Mouse (Mus musculus): ENCODE data around the gene Os9. TPM values are rescaled to one million over a fixed set of nuclear protein-coding genes. Genes with fewer than 3 reads are reported as not detected.

Os9 gene
- polyA plus RNA-seq, 1 experiment from 2014 or later = 110 TPM

- Histone ChIP-seq H3K36me3 (ENCODE audit: insufficient read depth, low read length) (0 out of 2 replicates have a peak, but pooled peaks cover 6% of the 10 kb centered on the region), H3K4me3 (ENCODE audit: low read length) (peak overlapping the region; percentile 22), H3K4me2 (replicated peaks; ENCODE audit: low read depth, low read length) (peak overlapping the region; percentile 34), H3K27me3 (ENCODE audit: insufficient read depth, low read length) (peaks cover 59% of the 10 kb centered on the region), H3K9me3 (ENCODE audit: low read length) (no peaks in the 10 kb centered on the region), H3K4me1 (ENCODE audit: insufficient read depth, low read length) (peaks cover 17% of the 10 kb centered on the region), H3K27ac (ENCODE audit: low read length) (no peak overlapping the region), H3K9ac (replicated peaks; ENCODE audit: low read length) (no peak overlapping the region)
- ATAC-seq (ENCODE audit: low FRiP score, low TSS enrichment) = peak; percentile 28
- WGBS = 5% methylated on average over 57 of the region's 57 CpGs
Observed at GRCm38 (mm10) chr10:127090560-127091411, 30.1 kb downstream of the Os9 start.

- Histone ChIP-seq H3K27me3 (ENCODE audit: insufficient read depth, low read length) (peaks cover 73% of the 10 kb centered on the region), H3K4me2 (replicated peaks; ENCODE audit: low read depth, low read length) (no peak overlapping the region), H3K4me1 (ENCODE audit: insufficient read depth, low read length) (peaks cover 12% of the 10 kb centered on the region), H3K4me3 (ENCODE audit: low read length) (no peak overlapping the region), H3K9ac (replicated peaks; ENCODE audit: low read length) (no peak overlapping the region), H3K27ac (ENCODE audit: low read length) (no peak overlapping the region), H3K9me3 (ENCODE audit: low read length) (no peaks in the 10 kb centered on the region), H3K36me3 (ENCODE audit: insufficient read depth, low read length) (no peaks in the 10 kb centered on the region)
- WGBS = 69% methylated on average over 6 of the region's 6 CpGs
- no peak for ATAC-seq (ENCODE audit: low FRiP score, low TSS enrichment)
Observed at GRCm38 (mm10) chr10:127085633-127086032, 35.3 kb downstream of the Os9 start.

DNA sequence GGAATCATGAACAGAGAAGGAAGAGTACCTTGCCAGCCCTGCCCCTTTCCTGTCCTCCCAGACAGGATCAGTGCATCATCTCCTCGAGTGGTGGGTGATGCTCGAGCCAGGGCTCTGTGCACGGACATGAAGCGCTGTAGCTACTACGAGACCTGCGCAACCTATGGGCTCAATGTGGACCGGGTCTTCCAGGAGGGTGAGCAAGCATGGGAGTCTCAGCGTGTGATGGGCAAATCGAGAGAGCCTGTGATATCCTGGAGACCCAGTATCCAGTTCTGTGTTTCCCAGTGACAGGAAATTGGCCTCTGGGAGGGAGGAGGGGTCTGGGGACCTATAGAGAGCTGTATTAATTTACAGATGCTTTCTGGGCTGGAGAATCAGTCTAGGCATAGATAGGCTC, 35.9 kb downstream of the Os9 start:
- H3K4me3 ChIP-seq (ENCODE audit: low read length) = no peak overlapping the region
- no peak overlapping the region for H3K4me2 ChIP-seq (replicated peaks; ENCODE audit: low read depth, low read length)
- peaks cover 73% of the 10 kb centered on the region for H3K27me3 ChIP-seq (ENCODE audit: insufficient read depth, low read length)
- H3K27ac ChIP-seq (ENCODE audit: low read length) = no peak overlapping the region
- no peak overlapping the region for H3K9ac ChIP-seq (replicated peaks; ENCODE audit: low read length)
- 77% methylated on average over 9 of the region's 9 CpGs for WGBS
- H3K36me3 ChIP-seq (ENCODE audit: insufficient read depth, low read length) = no peaks in the 10 kb centered on the region
- peaks cover 13% of the 10 kb centered on the region for H3K4me1 ChIP-seq (ENCODE audit: insufficient read depth, low read length)
- no peaks in the 10 kb centered on the region for H3K9me3 ChIP-seq (ENCODE audit: low read length)
- ATAC-seq (ENCODE audit: low FRiP score, low TSS enrichment) = no peak

- Histone ChIP-seq H3K27ac (ENCODE audit: low read length) (no peak overlapping the region), H3K36me3 (ENCODE audit: insufficient read depth, low read length) (no peaks in the 10 kb centered on the region), H3K9ac (replicated peaks; ENCODE audit: low read length) (no peak overlapping the region), H3K4me2 (replicated peaks; ENCODE audit: low read depth, low read length) (no peak overlapping the region), H3K27me3 (ENCODE audit: insufficient read depth, low read length) (peaks cover 73% of the 10 kb centered on the region), H3K4me1 (ENCODE audit: insufficient read depth, low read length) (peaks cover 25% of the 10 kb centered on the region), H3K4me3 (ENCODE audit: low read length) (no peak overlapping the region), H3K9me3 (ENCODE audit: low read length) (no peaks in the 10 kb centered on the region)
- 34% methylated on average over 5 of the region's 5 CpGs for WGBS
- no peak for ATAC-seq (ENCODE audit: low FRiP score, low TSS enrichment)
Observed at GRCm38 (mm10) chr10:127083915-127084306, 37.0 kb downstream of the Os9 start.

GRCm38 (mm10) chr10:127083292-127083914, 37.5 kb downstream of the Os9 start:
- Histone ChIP-seq H3K36me3 (ENCODE audit: insufficient read depth, low read length) (no peaks in the 10 kb centered on the region), H3K9ac (replicated peaks; ENCODE audit: low read length) (no peak overlapping the region), H3K9me3 (ENCODE audit: low read length) (no peaks in the 10 kb centered on the region), H3K4me3 (ENCODE audit: low read length) (no peak overlapping the region), H3K4me2 (replicated peaks; ENCODE audit: low read depth, low read length) (no peak overlapping the region), H3K4me1 (ENCODE audit: insufficient read depth, low read length) (peaks cover 26% of the 10 kb centered on the region), H3K27me3 (ENCODE audit: insufficient read depth, low read length) (peaks cover 76% of the 10 kb centered on the region), H3K27ac (ENCODE audit: low read length) (no peak overlapping the region)
- ATAC-seq (ENCODE audit: low FRiP score, low TSS enrichment) = no peak
- 23% methylated on average over 8 of the region's 8 CpGs for whole genome bisulfite sequencing

DNA sequence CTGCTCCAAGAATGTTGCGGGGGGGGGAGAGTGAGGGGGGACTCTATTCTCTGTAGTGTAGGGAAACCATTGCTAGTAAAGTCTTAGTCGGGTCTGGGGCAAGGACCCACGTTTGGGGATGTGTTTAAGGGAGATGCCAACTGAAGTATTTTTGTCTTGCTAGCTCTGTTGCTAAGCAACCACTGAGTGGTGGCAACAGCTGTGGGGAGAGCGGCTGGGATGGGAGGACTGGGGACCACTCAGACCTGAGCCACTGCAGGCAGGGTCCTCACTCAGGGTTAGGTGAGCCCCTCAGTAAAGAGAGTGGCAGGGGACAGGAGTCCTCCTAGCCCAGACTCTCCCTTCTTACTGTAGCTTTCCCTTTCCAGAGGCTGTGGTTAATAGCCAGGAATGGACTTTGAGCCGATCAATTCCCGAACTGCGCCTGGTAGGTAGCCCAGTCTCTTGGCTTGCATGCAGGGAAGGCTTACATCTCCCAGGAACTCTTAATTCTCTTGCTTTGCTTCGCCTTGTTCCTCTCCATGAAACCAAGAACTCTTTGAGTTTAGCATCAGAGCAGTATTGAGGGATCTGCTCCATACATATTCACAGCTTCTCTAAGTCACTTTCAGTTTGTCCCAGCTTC, 38.8 kb downstream of the Os9 start:
- Histone ChIP-seq H3K4me1 (ENCODE audit: insufficient read depth, low read length) (peaks cover 28% of the 10 kb centered on the region), H3K9ac (replicated peaks; ENCODE audit: low read length) (no peak overlapping the region), H3K9me3 (ENCODE audit: low read length) (no peaks in the 10 kb centered on the region), H3K4me2 (replicated peaks; ENCODE audit: low read depth, low read length) (peak overlapping the region; percentile 42; the same call in 1 of the 2 replicates), H3K36me3 (ENCODE audit: insufficient read depth, low read length) (no peaks in the 10 kb centered on the region), H3K27ac (ENCODE audit: low read length) (no peak overlapping the region), H3K27me3 (ENCODE audit: insufficient read depth, low read length) (peaks cover 83% of the 10 kb centered on the region), H3K4me3 (ENCODE audit: low read length) (0 out of 2 replicates have a peak overlapping the region, but pooled peaks have one; percentile 27)
- no peak for ATAC-seq (ENCODE audit: low FRiP score, low TSS enrichment)
- WGBS = 32% methylated on average over 8 of the region's 8 CpGs

GRCm38 (mm10) chr10:127080901-127081780, 39.8 kb downstream of the Os9 start:
- peaks cover 90% of the 10 kb centered on the region for H3K27me3 ChIP-seq (ENCODE audit: insufficient read depth, low read length)
- WGBS = 4% methylated on average over 48 of the region's 48 CpGs
- peak overlapping the region; percentile 42 for H3K4me2 ChIP-seq (replicated peaks; ENCODE audit: low read depth, low read length)
- H3K4me1 ChIP-seq (ENCODE audit: insufficient read depth, low read length) = peaks cover 28% of the 10 kb centered on the region
- H3K4me3 ChIP-seq (ENCODE audit: low read length) = peak overlapping the region; percentile 27
- H3K36me3 ChIP-seq (ENCODE audit: insufficient read depth, low read length) = no peaks in the 10 kb centered on the region
- no peak overlapping the region for H3K27ac ChIP-seq (ENCODE audit: low read length)
- ATAC-seq (ENCODE audit: low FRiP score, low TSS enrichment) = no peak
- no peaks in the 10 kb centered on the region for H3K9me3 ChIP-seq (ENCODE audit: low read length)
- H3K9ac ChIP-seq (replicated peaks; ENCODE audit: low read length) = peak overlapping the region; percentile 41; the same call in 1 of the 2 replicates

DNA sequence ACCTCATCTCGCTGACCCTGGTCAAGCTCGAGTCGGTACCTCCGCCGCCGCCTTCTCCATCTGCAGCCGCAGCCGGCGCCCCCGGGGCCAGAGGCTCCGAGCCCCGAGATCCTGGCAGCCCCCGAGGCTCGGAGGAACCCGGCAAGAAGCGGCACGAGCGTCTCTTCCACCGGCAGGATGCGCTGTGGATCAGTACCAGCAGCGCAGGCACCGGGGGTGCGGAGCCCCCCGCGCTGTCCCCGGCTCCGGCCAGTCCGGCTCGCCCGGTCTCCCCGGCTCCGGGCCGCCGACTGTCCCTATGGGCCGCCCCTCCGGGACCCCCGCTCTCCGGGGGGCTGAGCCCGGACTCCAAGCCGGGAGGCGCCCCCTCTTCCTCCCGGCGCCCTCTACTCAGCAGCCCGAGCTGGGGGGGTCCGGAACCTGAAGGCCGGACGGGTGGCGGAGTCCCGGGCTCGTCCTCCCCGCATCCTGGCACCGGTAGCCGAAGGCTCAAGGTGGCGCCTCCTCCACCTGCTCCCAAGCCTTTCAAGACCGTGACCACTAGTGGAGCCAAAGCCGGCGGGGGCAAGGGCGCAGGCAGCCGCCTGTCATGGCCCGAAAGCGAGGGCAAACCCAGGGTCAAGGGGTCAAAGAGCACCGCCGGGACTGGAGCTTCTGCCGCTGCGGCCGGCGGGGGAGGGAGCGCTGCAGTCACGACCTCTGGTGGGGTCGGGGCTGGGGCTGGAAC, 41.1 kb downstream of the Os9 start:
- H3K27ac ChIP-seq (ENCODE audit: low read length) = no peak overlapping the region
- ATAC-seq (ENCODE audit: low FRiP score, low TSS enrichment) = no peak
- peak overlapping the region; percentile 53 for H3K4me3 ChIP-seq (ENCODE audit: low read length)
- H3K9ac ChIP-seq (replicated peaks; ENCODE audit: low read length) = peak overlapping the region; percentile 57; the same call in 1 of the 2 replicates
- no peaks in the 10 kb centered on the region for H3K9me3 ChIP-seq (ENCODE audit: low read length)
- H3K4me2 ChIP-seq (replicated peaks; ENCODE audit: low read depth, low read length) = peak overlapping the region; percentile 92
- WGBS = under 1% methylated on average over 66 of the region's 70 CpGs
- peaks cover 28% of the 10 kb centered on the region for H3K4me1 ChIP-seq (ENCODE audit: insufficient read depth, low read length)
- H3K27me3 ChIP-seq (ENCODE audit: insufficient read depth, low read length) = peaks cover 90% of the 10 kb centered on the region
- no peaks in the 10 kb centered on the region for H3K36me3 ChIP-seq (ENCODE audit: insufficient read depth, low read length)

Measured in kidney, embryonic 16.5 days (tissue).